Mouse (Mus musculus) midbrain, embryonic 13.5 days (tissue): ENCODE measurements around the gene Dazl. TPM values are rescaled to one million over a fixed set of nuclear protein-coding genes. Genes with fewer than 3 reads are reported as not detected.

ENCODE experiments used
- ATAC-seq: fragments of 200-750 bp; cut with Nextera tagmentation; 2 replicates; pipeline ENCODE4 v1.8.0; 2017; ENCODE audit warnings: mild to moderate bottlenecking, moderate TSS enrichment, moderate library complexity
- H3K27ac ChIP-seq: fragments of 300-500 bp; sonication (generic); 2 replicates; pipeline ENCODE4 v1.5.1; 2015; ENCODE audit warnings: inconsistent platforms, mild to moderate bottlenecking, moderate library complexity
- H3K27me3 ChIP-seq: fragments of 300-500 bp; sonication (generic); 2 replicates; pipeline ENCODE4 v1.6.1; 2015; ENCODE audit warnings: mild to moderate bottlenecking, inconsistent platforms
- H3K36me3 ChIP-seq: fragments of 300-500 bp; sonication (generic); 2 replicates; pipeline ENCODE4 v1.6.1; 2015; ENCODE audit warnings: mild to moderate bottlenecking, inconsistent platforms
- H3K4me1 ChIP-seq: fragments of 300-500 bp; sonication (generic); replicated peaks from 2 replicates; pipeline ENCODE4 v1.6.1; 2015; ENCODE audit warnings: inconsistent platforms
- H3K4me2 ChIP-seq: fragments of 300-500 bp; sonication (generic); replicated peaks from 2 replicates; pipeline ENCODE4 v1.6.1; 2015; ENCODE audit warnings: moderate library complexity, mild to moderate bottlenecking, inconsistent platforms
- H3K4me3 ChIP-seq: fragments of 300-500 bp; sonication (generic); replicated peaks from 2 replicates; pipeline ENCODE4 v1.5.1; 2015; ENCODE audit warnings: mild to moderate bottlenecking, inconsistent platforms
- H3K9ac ChIP-seq: fragments of 300-500 bp; sonication (generic); replicated peaks from 2 replicates; pipeline ENCODE4 v1.6.1; 2015; ENCODE audit warnings: mild to moderate bottlenecking, inconsistent platforms
- H3K9me3 ChIP-seq: fragments of 300-500 bp; sonication (generic); 2 replicates; pipeline ENCODE4 v1.6.1; 2016; ENCODE audit warnings: mild to moderate bottlenecking, inconsistent platforms
- WGBS: fragments of 180-500 bp; shearing (Covaris S2); methylation state at CpG from one replicate; pipeline ENCODE4 v1.1.7; 2015; 5-methylcytosine and 5-hydroxymethylcytosine counted together
- polyA plus RNA-seq: library from polyadenylated mRNA; unstranded; fragments of >200 nt; fragmentation: Nextera tagmentation; extraction: Ambion mirVana; gene quantifications from 2 replicates; pipeline ENCODE4 v1.2.1, GENCODE M21; 2015

Gene Dazl
- polyA plus RNA-seq, 1 experiment from 2014 or later = 0.27 TPM

DNA sequence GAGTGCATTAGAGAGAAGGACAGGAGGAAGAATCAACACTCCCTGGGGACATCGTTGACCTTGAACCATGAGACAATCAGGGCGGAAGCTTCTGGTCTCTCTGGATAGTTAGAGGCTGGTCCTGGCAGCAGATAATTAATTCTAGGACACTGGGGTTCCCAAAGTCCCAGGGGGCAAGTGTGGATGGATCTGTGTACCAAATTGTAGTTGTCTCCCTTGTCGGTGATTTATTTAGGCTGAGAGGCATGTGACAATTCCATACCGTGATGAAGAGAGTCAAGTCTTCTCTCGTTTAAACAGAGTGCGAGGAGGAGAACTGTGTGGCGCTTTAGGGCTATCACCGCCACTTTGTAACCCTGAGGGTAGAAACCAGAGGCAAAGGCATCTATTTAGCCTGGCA, 62.2 kb downstream of the Dazl start:
- no peak overlapping the region for H3K9ac ChIP-seq
- H3K4me1 ChIP-seq = peaks cover 6% of the 10 kb centered on the region
- no peak overlapping the region for H3K4me2 ChIP-seq
- ATAC-seq = no peak
- 82% methylated on average over 8 of the region's 8 CpGs for WGBS
- H3K4me3 ChIP-seq = no peak overlapping the region
- H3K36me3 ChIP-seq = no peaks in the 10 kb centered on the region
- no peak overlapping the region for H3K27ac ChIP-seq
- no peaks in the 10 kb centered on the region for H3K9me3 ChIP-seq
- H3K27me3 ChIP-seq = no peaks in the 10 kb centered on the region

DNA sequence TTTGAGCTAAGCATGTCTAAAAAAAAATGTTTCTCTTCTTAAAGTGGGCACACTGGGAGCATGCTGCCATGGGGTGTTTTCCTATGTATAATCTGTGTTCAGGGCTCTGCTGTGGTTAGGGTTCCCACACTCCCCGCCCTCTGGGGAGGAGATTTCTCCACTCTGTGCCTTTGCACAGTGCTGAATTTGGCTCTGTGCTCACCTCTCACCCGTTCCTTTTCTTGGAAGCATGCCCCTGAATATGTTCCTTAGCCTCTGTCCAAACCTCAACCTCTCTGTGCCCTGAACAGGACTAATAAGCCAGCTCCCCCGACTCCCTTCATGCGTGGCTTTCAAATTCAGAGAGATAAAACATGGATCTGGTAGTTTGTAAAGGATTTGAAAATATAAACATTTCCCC, 63.9 kb downstream of the Dazl start:
- H3K36me3 ChIP-seq = no peaks in the 10 kb centered on the region
- no peaks in the 10 kb centered on the region for H3K9me3 ChIP-seq
- ATAC-seq = no peak
- no peak overlapping the region for H3K4me3 ChIP-seq
- H3K27ac ChIP-seq = no peak overlapping the region
- H3K9ac ChIP-seq = no peak overlapping the region
- H3K4me2 ChIP-seq = no peak overlapping the region
- H3K27me3 ChIP-seq = no peaks in the 10 kb centered on the region
- H3K4me1 ChIP-seq = no peaks in the 10 kb centered on the region
- WGBS = 88% methylated on average over 4 of the region's 4 CpGs

Other genes starting within 250 kb of the Dazl start
- 10.9 and 12.2 TPM in 2 replicates for gene Rftn1, start 103.0 kb downstream of the Dazl start, polyA plus RNA-seq
- 7.5 and 8.0 TPM in 2 replicates for gene Plcl2, start 215.8 kb upstream of the Dazl start, polyA plus RNA-seq